Mouse (Mus musculus) adrenal gland, adult (tissue): ENCODE results near the gene Dstyk.
A peak's percentile ranks its signal among the peaks of the same experiment; 100 is the strongest.

Experiments
- DNase-seq, 2 experiments: peaks; one replicate each; pipeline ENCODE4 v3.0.0; 2022 to 2023; ENCODE audit warnings: low spot score in 1 of 2; ENCODE audit not compliant: inconsistent age in 2 of 2

Gene Dstyk

GRCm38 (mm10) chr1:132387943-132388342 is 29.4 kb upstream of the Dstyk start:
- DNase-seq: peak in 1 of 2 experiments; percentile 41

- peak in 1 of 2 experiments; percentile 55 for DNase-seq
Measured at GRCm38 (mm10) chr1:132388813-132389803, 28.2 kb upstream of the Dstyk start.

GRCm38 (mm10) chr1:132389886-132390585 is 27.3 kb upstream of the Dstyk start:
- DNase-seq: peak; percentile 46 to 78

GRCm38 (mm10) chr1:132390691-132391579 is 26.4 kb upstream of the Dstyk start, which contains the start of gene Tmcc2:
TSS of gene Tmcc2 (minus strand) at chr1:132391281.
- peak; percentile 46 to 77 for DNase-seq

GRCm38 (mm10) chr1:132391580-132392022 is 25.8 kb upstream of the Dstyk start:
- DNase-seq: peak; percentile 78 to 85

- DNase-seq: no peak
Measured at GRCm38 (mm10) chr1:132392872-132393271, 24.5 kb upstream of the Dstyk start.

GRCm38 (mm10) chr1:132396705-132397104 is 20.6 kb upstream of the Dstyk start:
- DNase-seq: no peak

GRCm38 (mm10) chr1:132400538-132400937 is 16.8 kb upstream of the Dstyk start:
- no peak for DNase-seq

- no peak for DNase-seq
Measured at GRCm38 (mm10) chr1:132401843-132402242, 15.5 kb upstream of the Dstyk start.

- DNase-seq: no peak
Measured at GRCm38 (mm10) chr1:132410657-132411056, 6.7 kb upstream of the Dstyk start.

- DNase-seq: peak; percentile 28 to 64
Measured at GRCm38 (mm10) chr1:132416244-132416942, 962 bp upstream of the Dstyk start.

GRCm38 (mm10) chr1:132416943-132417290 is 438 bp upstream of the Dstyk start:
- DNase-seq: no peak

GRCm38 (mm10) chr1:132420206-132420605 is 2.9 kb downstream of the Dstyk start:
- DNase-seq: peak in 1 of 2 experiments; percentile 27

GRCm38 (mm10) chr1:132420662-132421061 is 3.3 kb downstream of the Dstyk start:
- DNase-seq: no peak

GRCm38 (mm10) chr1:132422912-132423696 is 5.7 kb downstream of the Dstyk start:
- peak in 1 of 2 experiments; percentile 17 for DNase-seq

GRCm38 (mm10) chr1:132425600-132425999 is 8.2 kb downstream of the Dstyk start:
- no peak for DNase-seq

GRCm38 (mm10) chr1:132430818-132431217 is 13.5 kb downstream of the Dstyk start:
- DNase-seq: no peak

- no peak for DNase-seq
Measured at GRCm38 (mm10) chr1:132431716-132432115, 14.4 kb downstream of the Dstyk start.

- DNase-seq: no peak
Measured at GRCm38 (mm10) chr1:132433349-132433748, 16.0 kb downstream of the Dstyk start.
